Mouse (Mus musculus) ES-Bruce4 (cell line): ENCODE results near the gene Traf3ip2.

ENCODE experiments used
- CTCF ChIP-seq: IDR thresholded peaks from one replicate; pipeline ENCODE4 v1.8.1; 2011; ENCODE audit warnings: low read depth, low read length
- EP300 ChIP-seq: IDR thresholded peaks from 2 replicates; pipeline ENCODE4 v1.6.1; 2011; ENCODE audit warnings: low read depth, low read length; ENCODE audit not compliant: insufficient read depth
- POLR2A ChIP-seq: IDR thresholded peaks from one replicate; pipeline ENCODE4 v1.8.1; 2011; ENCODE audit warnings: low read length; ENCODE audit not compliant: insufficient read depth

GRCm38 (mm10) chr10:39600115-39600514 is 12.6 kb upstream of the Traf3ip2 start:
- TF ChIP-seq EP300 (no peak), CTCF (no peak), POLR2A (no peak)
